Mouse (Mus musculus) forebrain, embryonic 16.5 days (tissue): Measurements from ENCODE around the gene Pcbp1. TPM values are rescaled to one million over a fixed set of nuclear protein-coding genes. Genes with fewer than 3 reads are reported as not detected.
A peak's percentile ranks its signal among the peaks of the same experiment; 100 is the strongest.
"Not testable (repeated sequence)": the region's sequence is repeated elsewhere in the genome, so short reads cannot be mapped to it uniquely, and the experiment has no call there.

ENCODE experiments used
- ATAC-seq: fragments of 200-750 bp; cut with Nextera tagmentation; 2 replicates; pipeline ENCODE4 v1.8.0; 2017; ENCODE audit warnings: mild to moderate bottlenecking, moderate library complexity
- H3K27ac ChIP-seq: fragments of 300-500 bp; sonication (generic); 2 replicates; pipeline ENCODE4 v1.5.1; 2014; ENCODE audit warnings: low read length, control low read depth
- H3K27me3 ChIP-seq: fragments of 300-500 bp; sonication (generic); replicated peaks from 2 replicates; pipeline ENCODE4 v1.6.1; 2014; ENCODE audit warnings: low read length; ENCODE audit not compliant: control insufficient read depth, insufficient read depth
- H3K36me3 ChIP-seq: fragments of 300-500 bp; sonication (generic); 2 replicates; pipeline ENCODE4 v1.6.1; 2014; ENCODE audit not compliant: control insufficient read depth, insufficient read depth
- H3K4me1 ChIP-seq: fragments of 300-500 bp; sonication (generic); replicated peaks from 2 replicates; pipeline ENCODE4 v1.6.1; 2014; ENCODE audit warnings: low read length; ENCODE audit not compliant: control insufficient read depth, insufficient read depth
- H3K4me2 ChIP-seq: fragments of 300-500 bp; sonication (generic); 2 replicates; pipeline ENCODE4 v1.6.1; 2014; ENCODE audit warnings: mild to moderate bottlenecking, low read length, control low read depth
- H3K4me3 ChIP-seq: fragments of 300-500 bp; sonication (generic); replicated peaks from 2 replicates; pipeline ENCODE4 v1.5.1; 2014; ENCODE audit warnings: mild to moderate bottlenecking, low read length, control low read depth
- H3K9ac ChIP-seq: fragments of 300-500 bp; sonication (generic); replicated peaks from 2 replicates; pipeline ENCODE4 v1.6.1; 2014; ENCODE audit warnings: low read depth, low read length, control low read depth
- H3K9me3 ChIP-seq: fragments of 300-500 bp; sonication (generic); 2 replicates; pipeline ENCODE4 v1.6.1; 2016; ENCODE audit warnings: low read length; ENCODE audit not compliant: control insufficient read depth
- WGBS: fragments of 180-500 bp; shearing (Covaris S2); extraction: QIAGEN DNeasy Blood & Tissue Kit; methylation state at CpG from one replicate; pipeline ENCODE4 v1.1.7; 2014; 5-methylcytosine and 5-hydroxymethylcytosine counted together
- polyA plus RNA-seq: library from polyadenylated mRNA; unstranded; fragments of >200 nt; fragmentation: Nextera tagmentation; extraction: Ambion mirVana; gene quantifications from 2 replicates; pipeline ENCODE4 v1.2.1, GENCODE M21; 2015

Gene Pcbp1
- polyA plus RNA-seq: 256 and 326 TPM in 2 replicates

DNA sequence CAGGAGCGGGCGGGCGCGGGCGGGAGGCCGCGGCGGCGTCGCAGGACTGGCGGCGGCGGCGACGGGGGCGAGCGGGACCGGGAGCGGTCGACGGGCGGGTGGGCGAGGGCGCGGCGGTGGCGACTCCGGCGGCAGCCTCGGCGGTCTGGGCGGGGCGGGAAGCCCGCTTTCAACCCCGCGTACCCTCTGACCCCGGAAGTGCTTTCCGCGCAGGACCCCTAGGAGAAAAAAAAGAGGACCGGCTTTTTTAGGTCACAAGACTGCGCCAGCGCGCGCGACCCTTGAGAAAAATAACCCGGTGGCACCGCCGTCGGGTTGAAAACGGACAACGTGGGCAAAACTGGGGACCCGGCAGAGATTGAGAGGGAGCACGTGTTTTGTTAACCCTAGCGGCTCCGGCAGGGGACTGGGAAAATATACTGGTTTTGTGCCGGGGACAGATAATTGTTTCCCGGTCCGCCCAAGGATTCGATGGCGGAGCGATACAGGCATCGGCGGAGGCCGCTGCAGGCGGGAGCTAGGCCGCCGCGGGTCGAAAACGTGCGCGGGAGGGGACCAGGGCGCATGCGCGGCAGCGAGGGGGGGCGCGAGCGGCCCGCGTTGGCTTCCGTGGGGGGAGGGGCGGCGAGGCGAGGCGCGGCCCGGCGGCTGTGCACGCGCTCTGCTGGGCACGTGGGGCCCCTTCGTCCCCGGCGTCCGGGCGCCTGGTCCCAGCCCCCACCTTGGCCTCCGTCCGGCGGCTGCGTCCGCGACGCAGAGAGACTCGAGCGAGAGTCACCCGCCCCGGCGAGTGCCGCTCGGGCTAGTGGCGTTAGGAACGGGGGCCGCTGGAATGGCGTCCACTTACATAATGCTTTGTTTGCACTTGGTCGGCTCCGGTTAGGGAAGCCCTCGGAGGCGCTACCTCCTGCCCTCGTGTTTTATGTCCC is at the start of gene Pcbp1:
Gene Pcbp1 (minus strand): TSS at position 290 of the 929 bp plus-strand sequence.
- peaks cover 26% of the 10 kb centered on the region for H3K4me1 ChIP-seq
- under 1% methylated on average over 115 of the region's 120 CpGs for WGBS
- peak; percentile 72 for ATAC-seq
- H3K4me3 ChIP-seq: peak within 1 kb of the TSS; percentile 99
- H3K36me3 ChIP-seq: peaks cover 4% of the 10 kb centered on the region
- peak within 1 kb of the TSS; percentile 76 for H3K4me2 ChIP-seq
- peak within 1 kb of the TSS; percentile 98 for H3K9ac ChIP-seq
- peak within 1 kb of the TSS; percentile 100 for H3K27ac ChIP-seq
- H3K9me3 ChIP-seq: no peaks in the 10 kb centered on the region
- H3K27me3 ChIP-seq: no peaks in the 10 kb centered on the region

DNA sequence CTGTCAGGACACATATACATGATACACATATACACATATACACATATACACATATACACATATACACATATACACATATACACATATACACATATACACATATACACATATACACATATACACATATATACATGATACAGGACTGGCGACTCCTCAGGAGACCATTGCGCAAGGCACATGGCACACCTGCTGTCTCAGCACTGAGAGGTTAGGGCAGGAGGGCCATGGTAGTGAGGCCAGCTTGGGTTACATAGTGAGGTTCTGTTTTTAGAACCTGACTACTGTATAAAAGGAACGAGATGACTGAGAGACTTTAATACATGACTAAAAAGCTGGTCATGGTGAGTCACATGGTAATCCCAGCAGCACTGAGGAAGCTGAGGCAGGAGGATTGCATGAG is 48.4 kb upstream of the Pcbp1 start:
- Histone ChIP-seq H3K9me3 (no peaks in the 10 kb centered on the region), H3K4me1 (peaks cover 2% of the 10 kb centered on the region), H3K27ac (no peak overlapping the region), H3K4me2 (no peak overlapping the region), H3K9ac (no peak overlapping the region), H3K27me3 (no peaks in the 10 kb centered on the region), H3K4me3 (no peak overlapping the region), H3K36me3 (no peaks in the 10 kb centered on the region)
- WGBS: 93% methylated on average over 3 of the region's 3 CpGs
- ATAC-seq: no peak

DNA sequence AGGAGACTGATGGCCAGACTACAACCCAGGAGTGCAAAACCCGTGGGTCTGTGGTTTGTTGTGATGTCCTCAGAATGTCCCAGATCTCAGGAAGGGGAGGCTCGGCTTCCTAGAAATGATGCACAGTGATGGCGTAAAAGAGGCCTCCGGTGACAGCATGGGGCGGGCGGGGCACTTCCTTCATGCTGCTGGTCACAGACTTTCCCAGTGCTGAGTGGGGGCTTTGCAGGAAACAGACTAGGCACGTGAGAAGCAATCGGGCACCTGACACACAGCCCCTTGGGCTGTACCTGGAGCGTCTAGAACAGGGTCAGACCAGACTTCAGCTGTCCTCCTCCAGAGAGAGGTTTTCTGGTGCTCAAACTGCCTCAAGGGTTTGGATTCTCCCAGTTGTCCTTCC is 44.7 kb upstream of the Pcbp1 start:
- Histone ChIP-seq H3K4me1 (peaks cover 8% of the 10 kb centered on the region), H3K27ac (no peak overlapping the region), H3K36me3 (no peaks in the 10 kb centered on the region), H3K9ac (no peak overlapping the region), H3K4me2 (no peak overlapping the region), H3K9me3 (no peaks in the 10 kb centered on the region), H3K27me3 (no peaks in the 10 kb centered on the region), H3K4me3 (no peak overlapping the region)
- no peak for ATAC-seq
- 64% methylated on average over 9 of the region's 9 CpGs for WGBS

DNA sequence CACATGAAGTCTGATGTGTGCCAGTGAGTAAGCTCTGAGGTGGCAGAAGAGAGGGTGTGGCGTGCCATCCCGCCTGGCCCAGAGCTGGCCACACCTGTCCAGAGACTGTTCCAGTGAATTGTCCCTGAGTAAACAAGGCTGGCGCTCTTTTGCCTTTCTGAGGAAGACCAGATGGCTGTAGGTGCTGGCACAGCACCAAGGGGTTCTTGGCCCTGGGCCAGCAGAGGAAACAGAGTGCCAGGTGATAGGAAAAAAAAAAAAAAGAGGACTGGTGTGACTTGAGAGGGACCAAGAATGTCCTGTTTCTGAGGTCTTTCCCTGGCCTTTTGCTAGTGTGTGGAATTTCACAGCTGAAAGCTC is 43.3 kb upstream of the Pcbp1 start:
- Histone ChIP-seq H3K4me3 (no peak overlapping the region), H3K4me2 (no peak overlapping the region), H3K27ac (peak overlapping the region; percentile 21; the same call in 1 of the 2 replicates), H3K27me3 (no peaks in the 10 kb centered on the region), H3K9ac (no peak overlapping the region), H3K36me3 (peaks cover 8% of the 10 kb centered on the region), H3K9me3 (no peaks in the 10 kb centered on the region), H3K4me1 (peaks cover 8% of the 10 kb centered on the region)
- ATAC-seq: no peak; the same call in 1 of the 2 replicates
- 32% methylated on average over 3 of the region's 3 CpGs for WGBS

DNA sequence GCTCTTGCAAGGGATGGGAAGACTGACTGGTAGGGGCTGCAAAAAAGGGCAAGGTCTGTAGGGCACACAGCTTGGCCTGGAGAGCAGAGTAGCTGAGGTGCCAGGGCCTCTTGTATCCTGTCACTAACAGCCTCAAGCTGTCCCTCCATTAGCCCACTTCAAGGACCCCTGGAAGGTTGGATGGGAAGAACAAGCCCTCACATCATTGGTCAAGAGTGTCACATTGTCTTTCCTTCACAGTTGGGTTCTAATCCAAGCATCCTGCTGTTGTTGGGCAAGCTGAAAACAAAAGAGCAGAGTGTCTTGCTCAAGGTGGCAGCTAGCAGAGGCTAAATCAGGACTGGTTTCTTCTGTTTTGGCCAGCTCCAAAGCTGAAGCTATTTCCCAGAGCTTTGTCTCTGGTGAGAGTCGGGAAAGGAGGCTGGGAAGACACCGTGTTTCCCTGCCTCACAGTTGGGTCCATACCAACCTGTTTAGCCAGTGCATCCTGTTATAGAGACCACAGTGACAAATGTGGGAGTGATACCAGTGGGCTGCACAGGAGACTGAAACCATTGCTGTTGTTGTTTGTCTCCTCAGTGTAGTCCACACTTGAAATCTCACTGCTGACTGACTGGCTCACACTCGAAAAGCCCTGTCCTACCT is 42.8 kb upstream of the Pcbp1 start:
- no peak overlapping the region for H3K4me3 ChIP-seq
- H3K4me2 ChIP-seq: no peak overlapping the region
- H3K27me3 ChIP-seq: no peaks in the 10 kb centered on the region
- 33% methylated on average over 3 of the region's 3 CpGs for WGBS
- H3K9me3 ChIP-seq: no peaks in the 10 kb centered on the region
- H3K27ac ChIP-seq: peak overlapping the region; percentile 21; the same call in 1 of the 2 replicates
- H3K9ac ChIP-seq: no peak overlapping the region
- peaks cover 8% of the 10 kb centered on the region for H3K4me1 ChIP-seq
- no peak for ATAC-seq
- H3K36me3 ChIP-seq: peaks cover 8% of the 10 kb centered on the region

DNA sequence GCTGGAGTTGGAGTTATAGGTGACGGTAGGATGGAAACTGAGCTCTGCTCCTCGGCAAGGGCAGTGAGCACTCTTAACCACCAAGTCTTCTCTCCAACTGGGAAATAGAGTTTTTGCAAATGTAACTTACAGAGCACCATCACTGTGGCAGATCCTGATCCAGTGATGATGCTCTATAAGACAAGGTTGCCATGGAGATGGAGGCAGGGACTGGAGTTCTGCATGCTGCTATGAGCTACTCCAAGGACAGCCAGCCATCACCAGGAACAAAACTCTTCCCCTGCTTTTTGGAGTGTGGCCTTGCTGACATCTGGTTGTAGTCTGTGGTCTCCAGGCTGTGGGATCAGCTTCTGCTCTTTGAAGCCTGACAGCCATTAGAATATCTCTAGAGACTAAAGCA is 39.7 kb upstream of the Pcbp1 start:
- Histone ChIP-seq H3K36me3 (peaks cover 18% of the 10 kb centered on the region), H3K27me3 (no peaks in the 10 kb centered on the region)
- 91% methylated on average over 2 of the region's 2 CpGs for WGBS

DNA sequence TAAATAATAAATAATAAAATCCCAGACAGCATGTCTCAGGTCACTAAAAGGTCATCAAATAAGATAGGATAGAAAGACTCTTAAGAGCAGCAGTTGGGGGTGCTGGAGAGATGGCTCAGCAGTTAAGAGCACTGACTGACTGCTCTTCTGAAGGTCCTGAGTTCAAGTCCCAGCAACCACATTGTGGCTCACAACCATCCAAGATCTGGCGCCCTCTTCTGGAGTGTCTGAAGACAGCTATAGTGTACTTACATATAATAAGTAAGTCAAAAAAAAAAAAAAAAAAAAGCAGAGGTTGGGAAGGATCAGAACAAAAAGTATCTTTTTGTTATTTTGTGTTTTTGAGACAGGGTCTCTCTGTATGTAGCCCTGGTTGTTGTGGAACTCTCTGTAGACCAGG is 31.1 kb upstream of the Pcbp1 start:
- H3K4me3 ChIP-seq, H3K4me1 ChIP-seq, H3K4me2 ChIP-seq, ATAC-seq, H3K27ac ChIP-seq, H3K9me3 ChIP-seq, H3K9ac ChIP-seq, H3K27me3 ChIP-seq: not testable (repeated sequence)
- 97% methylated on average over 1 of the region's 1 CpGs for WGBS
- peaks cover 14% of the 10 kb centered on the region for H3K36me3 ChIP-seq

More for the DNA sequence above, 39.7 kb upstream of the Pcbp1 start:
- Histone ChIP-seq H3K9ac (no peak overlapping the region), H3K27ac (no peak overlapping the region), H3K4me2 (no peak overlapping the region), H3K4me3 (no peak overlapping the region), H3K4me1 (peaks cover 8% of the 10 kb centered on the region), H3K9me3 (no peaks in the 10 kb centered on the region)
- no peak for ATAC-seq

DNA sequence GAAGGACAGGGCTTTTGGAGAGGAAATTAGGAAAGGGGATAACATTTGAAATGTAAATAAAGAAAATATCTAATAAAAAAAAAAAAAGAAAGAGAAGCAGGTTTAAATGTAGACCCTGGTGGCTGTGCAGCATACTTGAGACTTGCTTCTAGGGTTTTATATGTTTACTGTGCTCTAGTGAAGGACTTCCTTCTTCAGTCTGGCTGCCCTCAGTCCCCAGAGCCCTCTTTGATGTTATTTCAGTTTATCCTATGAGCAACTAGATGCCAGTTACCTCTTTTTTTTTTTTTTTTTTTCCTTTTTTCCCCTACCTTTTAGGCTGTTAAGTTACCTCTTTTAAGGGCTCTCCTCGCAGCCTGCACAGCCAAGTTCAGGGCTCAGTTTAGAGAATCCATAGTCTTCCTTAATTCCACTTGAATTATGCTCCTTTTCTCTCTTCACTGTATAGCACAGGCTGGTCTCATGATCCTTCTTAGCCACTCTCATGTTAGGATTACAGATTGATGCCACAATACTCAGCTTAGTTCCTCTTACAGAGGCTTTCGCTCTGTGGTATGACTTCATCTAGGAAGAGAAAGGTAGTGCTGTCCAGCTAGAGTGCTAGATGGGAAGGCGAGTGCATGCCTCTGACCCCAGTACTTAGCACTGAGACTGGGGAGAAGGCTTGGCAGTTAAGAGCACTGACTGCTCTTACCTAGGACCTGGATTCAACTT is 30.4 kb upstream of the Pcbp1 start:
- H3K9ac ChIP-seq: no peak overlapping the region
- no peak overlapping the region for H3K4me3 ChIP-seq
- H3K9me3 ChIP-seq: no peaks in the 10 kb centered on the region
- no peak overlapping the region for H3K27ac ChIP-seq
- WGBS: 95% methylated on average over 3 of the region's 3 CpGs
- H3K4me1 ChIP-seq: no peaks in the 10 kb centered on the region
- peaks cover 12% of the 10 kb centered on the region for H3K36me3 ChIP-seq
- no peak for ATAC-seq
- no peak overlapping the region for H3K4me2 ChIP-seq
- no peaks in the 10 kb centered on the region for H3K27me3 ChIP-seq

DNA sequence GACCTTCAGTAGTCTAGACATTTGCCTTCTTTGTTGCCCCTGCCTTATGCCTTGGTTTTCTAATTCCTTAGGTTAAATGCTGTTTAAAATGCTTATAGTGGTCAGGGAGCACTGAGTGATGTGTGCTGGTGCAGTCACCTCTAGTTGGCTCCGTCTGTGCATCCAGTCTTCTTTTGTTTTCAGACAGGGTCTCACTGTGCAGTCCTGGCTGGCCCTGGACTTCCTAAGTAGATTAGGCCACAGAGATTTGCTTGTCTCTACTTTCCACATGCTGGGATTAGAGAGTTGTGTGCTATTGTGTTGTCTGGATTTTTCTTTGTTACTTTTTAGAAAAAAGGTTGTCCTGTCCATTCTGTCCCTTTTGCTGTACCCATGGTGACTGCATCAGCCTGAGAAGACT is 24.5 kb upstream of the Pcbp1 start:
- Histone ChIP-seq H3K27ac (no peak overlapping the region), H3K9ac (no peak overlapping the region), H3K36me3 (peaks cover 19% of the 10 kb centered on the region; the same call in 1 of the 2 replicates), H3K4me2 (no peak overlapping the region), H3K27me3 (no peaks in the 10 kb centered on the region), H3K9me3 (no peaks in the 10 kb centered on the region), H3K4me1 (no peaks in the 10 kb centered on the region), H3K4me3 (no peak overlapping the region)
- WGBS: 52% methylated on average over 1 of the region's 1 CpGs
- ATAC-seq: no peak
